Mouse (Mus musculus) C2C12 (cell line): Measurements from ENCODE around the gene Pknox1. TPM values are rescaled to one million over a fixed set of nuclear protein-coding genes. Genes with fewer than 3 reads are reported as not detected.

Experiments used
- H3K27me3 ChIP-seq: one replicate; pipeline ENCODE4 v1.6.1; 2011; ENCODE audit not compliant: control insufficient read depth, insufficient read depth, insufficient read length
- H3K36me3 ChIP-seq: one replicate; pipeline ENCODE4 v1.6.1; 2011; ENCODE audit not compliant: control insufficient read depth, insufficient read depth
- H3K4me3 ChIP-seq: one replicate; pipeline ENCODE4 v1.5.1; 2011; ENCODE audit warnings: mild to moderate bottlenecking, control low read depth; ENCODE audit not compliant: poor library complexity, insufficient read depth, severe bottlenecking
- H3K79me2 ChIP-seq: one replicate; pipeline ENCODE4 v1.6.1; 2011; ENCODE audit not compliant: control insufficient read depth, insufficient read depth
- H3K79me3 ChIP-seq: one replicate; pipeline ENCODE4 v1.6.1; 2011; ENCODE audit warnings: low read depth, control low read depth
- H3ac ChIP-seq: one replicate; pipeline ENCODE3; 2011; ENCODE audit warnings: low read depth; ENCODE audit not compliant: control insufficient read depth, insufficient read length
- CEBPB ChIP-seq: IDR thresholded peaks from one replicate; pipeline ENCODE4 v1.6.1; 2011; ENCODE audit warnings: low read depth, mild to moderate bottlenecking, control low read depth, moderate library complexity
- CTCF ChIP-seq: IDR thresholded peaks from one replicate; pipeline ENCODE4 v1.5.1; 2011; ENCODE audit not compliant: control insufficient read depth, insufficient read depth, insufficient read length
- FOSL1 ChIP-seq: IDR thresholded peaks from one replicate; pipeline ENCODE4 v1.8.0; 2011; ENCODE audit warnings: mild to moderate bottlenecking, low read length; ENCODE audit not compliant: poor library complexity, insufficient read depth, severe bottlenecking
- MAX ChIP-seq: IDR thresholded peaks from one replicate; pipeline ENCODE4 v1.6.1; 2011; ENCODE audit warnings: mild to moderate bottlenecking, control low read depth
- MYOD1 ChIP-seq: IDR thresholded peaks from one replicate; pipeline ENCODE4 v1.6.1; 2011; ENCODE audit warnings: low read depth; ENCODE audit not compliant: control insufficient read depth, insufficient read length
- MYOG ChIP-seq: IDR thresholded peaks from one replicate; pipeline ENCODE4 v1.6.1; 2011; ENCODE audit not compliant: control insufficient read depth, insufficient read length; ENCODE audit errors: extremely low read depth
- USF1 ChIP-seq: IDR thresholded peaks from one replicate; pipeline ENCODE4 v1.6.1; 2011; ENCODE audit warnings: low read depth, mild to moderate bottlenecking, control low read depth, moderate library complexity
- polyA plus RNA-seq: library from polyadenylated mRNA; unstranded; fragments of >200 nt; fragmentation: generic; extraction: Trizol; gene quantifications from one replicate; pipeline ENCODE4 v1.2.1, GENCODE M21; 2012; ENCODE audit warnings: missing spikeins

Gene Pknox1
- polyA plus RNA-seq, 1 experiment: 13.6 TPM

DNA sequence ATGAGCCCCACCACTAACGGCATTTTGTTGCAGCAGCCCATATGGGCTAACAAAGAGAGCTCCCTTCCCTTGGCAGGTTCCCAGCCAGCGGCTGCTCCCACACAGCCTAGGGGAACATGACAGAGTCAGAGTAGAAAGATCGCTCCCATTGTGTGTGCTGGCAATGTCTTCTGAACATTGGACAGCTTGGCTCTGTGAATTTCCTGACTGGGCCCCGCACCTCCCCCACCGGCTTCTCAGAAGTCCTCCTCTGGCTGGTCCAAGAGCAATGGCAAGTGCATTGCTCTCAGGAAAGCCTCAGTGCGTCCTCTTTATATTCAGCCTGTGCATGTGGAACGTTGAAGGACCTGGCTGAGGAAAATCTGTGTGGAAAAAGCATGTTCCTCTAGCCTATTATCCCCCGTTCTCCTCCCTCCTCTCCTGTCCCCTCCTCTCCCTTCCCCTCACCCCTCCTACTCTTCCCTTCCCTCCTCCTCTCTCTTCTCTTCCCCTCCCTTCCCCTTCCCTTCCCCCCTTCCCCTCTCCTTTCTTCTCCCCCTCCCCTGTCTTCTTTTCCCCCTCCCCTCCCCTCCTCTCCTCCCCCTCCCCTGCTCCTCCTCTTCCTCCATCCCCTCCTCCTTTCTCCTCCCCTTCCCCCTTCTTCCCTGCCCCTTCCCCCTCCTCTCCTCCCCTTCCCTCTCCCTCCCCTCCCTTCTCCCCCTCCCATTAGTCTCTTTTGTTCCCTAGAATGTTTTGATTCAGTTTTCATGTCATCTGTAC, 28.5 kb upstream of the Pknox1 start:
- no peak overlapping the region for H3K4me3 ChIP-seq
- peaks cover 6% of the 10 kb centered on the region for H3K36me3 ChIP-seq
- no peak overlapping the region for H3ac ChIP-seq
- no peaks in the 10 kb centered on the region for H3K79me2 ChIP-seq
- TF ChIP-seq MAX (no peak), CEBPB (no peak), CTCF (no peak), USF1 (no peak), MYOG (no peak), FOSL1 (no peak), MYOD1 (no peak)
- no peaks in the 10 kb centered on the region for H3K27me3 ChIP-seq
- no peaks in the 10 kb centered on the region for H3K79me3 ChIP-seq

DNA sequence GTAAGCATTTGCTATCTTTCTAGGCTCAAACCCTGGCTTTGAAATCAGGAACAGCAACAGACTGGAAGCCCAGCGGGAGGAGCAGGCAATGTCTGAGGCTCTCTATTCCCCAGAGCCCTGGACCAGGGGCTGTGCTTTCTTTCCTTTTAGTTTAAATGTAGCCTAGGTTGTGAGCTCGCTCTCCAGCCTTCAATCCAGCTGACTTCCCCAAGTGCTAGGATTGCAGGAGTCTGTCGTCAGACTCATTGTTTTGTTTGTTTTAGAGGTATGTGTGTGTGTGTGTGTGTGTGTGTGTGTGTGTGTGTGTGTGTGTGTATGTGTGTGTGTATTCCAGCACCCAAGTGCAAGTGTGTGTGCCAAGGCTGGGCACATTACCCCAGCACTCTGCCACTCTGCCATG, 24.4 kb upstream of the Pknox1 start:
- H3K79me2 ChIP-seq: no peaks in the 10 kb centered on the region
- H3K27me3 ChIP-seq: no peaks in the 10 kb centered on the region
- H3K36me3 ChIP-seq: no peaks in the 10 kb centered on the region
- H3ac ChIP-seq: no peak overlapping the region
- no peak overlapping the region for H3K4me3 ChIP-seq
- TF ChIP-seq FOSL1: no peak
- TF ChIP-seq CEBPB: no peak
- TF ChIP-seq MAX: no peak
- TF ChIP-seq CTCF: no peak
- no peak for TF ChIP-seq USF1
- TF ChIP-seq MYOG: no peak
- TF ChIP-seq MYOD1: no peak
- no peaks in the 10 kb centered on the region for H3K79me3 ChIP-seq

DNA sequence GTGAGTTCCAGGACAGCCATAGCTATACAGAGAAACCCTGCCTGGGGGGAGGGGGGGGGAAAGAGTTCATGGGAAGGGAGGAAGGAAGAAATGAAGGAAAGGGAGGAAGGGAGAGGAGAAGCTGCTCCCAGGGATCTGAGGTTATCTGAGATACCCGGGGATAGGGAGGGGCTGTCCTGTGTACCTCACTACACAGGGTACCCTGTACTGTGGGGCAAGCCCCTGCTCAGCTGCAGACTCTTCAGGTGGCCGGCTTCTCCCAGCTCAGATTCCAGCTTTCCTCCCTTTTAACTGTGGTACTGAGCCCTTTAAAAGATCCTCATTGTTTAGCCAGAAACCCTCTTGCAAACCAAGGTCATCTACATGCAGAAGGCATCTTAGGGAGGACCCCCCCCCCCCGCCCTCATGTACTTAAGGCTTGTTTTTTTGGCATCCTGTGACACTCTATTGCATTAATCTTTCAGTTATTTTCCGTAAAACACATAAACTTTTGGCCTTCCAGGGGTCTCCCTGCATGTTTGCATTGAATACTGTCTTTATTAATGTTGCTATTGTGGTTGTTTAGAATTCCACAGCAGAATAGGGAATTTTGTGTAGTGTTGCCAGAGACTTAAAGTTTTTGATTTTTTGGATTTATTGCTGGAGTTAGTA, 23.6 kb upstream of the Pknox1 start:
- no peaks in the 10 kb centered on the region for H3K27me3 ChIP-seq
- no peak overlapping the region for H3ac ChIP-seq
- no peaks in the 10 kb centered on the region for H3K79me2 ChIP-seq
- H3K79me3 ChIP-seq: no peaks in the 10 kb centered on the region
- no peak for TF ChIP-seq MYOG
- TF ChIP-seq MYOD1: no peak
- TF ChIP-seq CEBPB: no peak
- TF ChIP-seq MAX: no peak
- no peak for TF ChIP-seq CTCF
- TF ChIP-seq FOSL1: no peak
- no peak for TF ChIP-seq USF1
- H3K4me3 ChIP-seq: no peak overlapping the region
- no peaks in the 10 kb centered on the region for H3K36me3 ChIP-seq

DNA sequence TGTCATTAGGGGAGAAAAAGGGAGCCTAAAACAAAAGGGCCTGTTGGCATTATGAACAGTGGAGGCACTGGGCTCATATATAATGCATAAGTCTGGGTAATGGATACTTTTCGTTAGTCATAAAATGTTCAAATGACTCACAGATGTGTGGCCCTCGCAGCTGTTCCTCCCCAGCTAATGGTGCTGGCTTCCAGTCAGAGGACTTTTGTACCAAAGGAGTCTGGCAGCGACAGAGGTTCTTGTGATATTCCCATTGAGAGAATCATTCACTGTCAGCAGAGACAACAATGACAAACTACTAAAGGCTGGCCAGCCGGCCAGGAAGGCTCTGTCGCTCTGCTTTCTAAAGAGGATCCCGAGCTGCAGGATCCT, 23.1 kb upstream of the Pknox1 start:
- Histone ChIP-seq H3K79me3 (no peaks in the 10 kb centered on the region), H3K79me2 (no peaks in the 10 kb centered on the region), H3K27me3 (no peaks in the 10 kb centered on the region), H3ac (no peak overlapping the region), H3K4me3 (no peak overlapping the region), H3K36me3 (no peaks in the 10 kb centered on the region)
- TF ChIP-seq MYOG (no peak), MYOD1 (peak; percentile 97), FOSL1 (peak; percentile 80)

DNA sequence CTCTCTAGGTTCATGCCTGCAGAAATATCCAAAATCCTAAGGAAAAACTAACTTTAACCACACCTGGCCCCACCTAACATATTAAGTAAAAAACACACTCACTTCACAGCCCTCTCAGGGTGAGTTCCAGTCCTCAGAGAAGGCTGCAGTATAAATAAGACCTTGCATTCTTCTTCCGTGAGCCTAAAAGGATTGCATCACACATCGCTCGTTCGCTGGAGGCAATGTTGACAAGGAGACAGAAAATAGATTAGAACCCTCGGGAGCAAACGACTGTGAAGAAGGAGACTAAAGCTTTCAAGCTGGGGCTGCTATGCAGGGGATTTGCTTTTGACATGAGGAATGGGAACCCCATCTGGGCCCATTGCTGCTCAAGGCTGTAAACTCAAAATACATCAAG, 21.0 kb upstream of the Pknox1 start:
- H3K4me3 ChIP-seq: no peak overlapping the region
- H3K27me3 ChIP-seq: no peaks in the 10 kb centered on the region
- H3ac ChIP-seq: no peak overlapping the region
- no peaks in the 10 kb centered on the region for H3K36me3 ChIP-seq
- no peaks in the 10 kb centered on the region for H3K79me2 ChIP-seq
- no peak for TF ChIP-seq CEBPB
- no peak for TF ChIP-seq MAX
- no peak for TF ChIP-seq MYOG
- no peak for TF ChIP-seq USF1
- no peak for TF ChIP-seq FOSL1
- no peak for TF ChIP-seq MYOD1
- TF ChIP-seq CTCF: no peak
- H3K79me3 ChIP-seq: no peaks in the 10 kb centered on the region
